Mouse (Mus musculus) urinary bladder, postnatal 10 days (tissue): ENCODE data around the gene Mrpl52.

Experiments
- DNase-seq: peaks from one replicate; pipeline ENCODE4 v3.0.0; 2022; ENCODE audit warnings: low spot score

Gene Mrpl52

GRCm38 (mm10) chr14:54472671-54473070 lies 46.0 kb downstream of the Mrpl52 start:
- no peak for DNase-seq

GRCm38 (mm10) chr14:54474744-54475143 lies 48.0 kb downstream of the Mrpl52 start:
- DNase-seq = no peak

- no peak for DNase-seq
Measured at GRCm38 (mm10) chr14:54475941-54476844, 49.5 kb downstream of the Mrpl52 start, which contains the start of gene Rem2. Rem2 (plus strand) TSS chr14:54476100.

GRCm38 (mm10) chr14:54477172-54477909 lies 50.6 kb downstream of the Mrpl52 start:
- DNase-seq = no peak
